Mouse (Mus musculus) gastrocnemius, postnatal 4 days (tissue): ENCODE measurements around the gene Plcd1. TPM values are rescaled to one million over a fixed set of nuclear protein-coding genes. Genes with fewer than 3 reads are reported as not detected.

Experiments used
- DNase-seq, 2 experiments: peaks; one replicate each; pipeline ENCODE4 v3.0.0; 2021 to 2022; ENCODE audit warnings: low spot score in 2 of 2, mixed read lengths in 2 of 2
- microRNA-seq: library from miRNA; unstranded; fragments of <30 nt; microRNA quantifications from one replicate; pipeline ENCODE4 v1.2.0, GENCODE M21; 2021
- total RNA-seq, 2 experiments: library from RNA; stranded (reverse); gene quantifications; 2 replicates each; pipeline ENCODE4 v1.2.3; 2021

Gene Plcd1
- total RNA-seq, 2 experiments from 2014 or later, result 16.5 to 17.2 TPM

- no peak for DNase-seq
These were observed 64.8 kb downstream of the Plcd1 start for GRCm38 (mm10) chr9:119028226-119029195.

- DNase-seq, result no peak
These were observed 66.0 kb downstream of the Plcd1 start for GRCm38 (mm10) chr9:119027337-119027736.

- no peak for DNase-seq
These were observed 67.4 kb downstream of the Plcd1 start for GRCm38 (mm10) chr9:119025832-119026331.

GRCm38 (mm10) chr9:119025263-119025662 is 68.0 kb downstream of the Plcd1 start:
- no peak for DNase-seq

- no peak for DNase-seq
These were observed 71.6 kb downstream of the Plcd1 start for GRCm38 (mm10) chr9:119021731-119022130.

Small RNAs within 50 kb of the gene (microRNA-seq; reads per million reads assigned to microRNA genes)
- 5.5 reads per million, percentile 19 among the genes with 10 or more reads in this experiment for gene Mir26a-1

Other genes starting within 250 kb of the Plcd1 start
- 10 to 100 TPM; 21.0 TPM for gene Ctdspl, start 167.0 kb downstream of the Plcd1 start, total RNA-seq
- gene Vill, start 40.7 kb downstream of the Plcd1 start, total RNA-seq, result 1 to 10 TPM in 1 of 2 experiments, under 1 TPM in 1; 0.86 to 1.7 TPM
- gene Dlec1, start 9.0 kb upstream of the Plcd1 start, total RNA-seq, result under 1 TPM; 0.12 to 0.13 TPM
- 1 to 10 TPM; 1.6 to 4.6 TPM for gene Acaa1b, start 63.6 kb upstream of the Plcd1 start, total RNA-seq
- gene Gm47289, start 65.7 kb upstream of the Plcd1 start, total RNA-seq, result not detected
- gene Slc22a13, start 115.6 kb upstream of the Plcd1 start, total RNA-seq, result not detected
- 10 to 100 TPM; 36.0 to 39.1 TPM for gene Oxsr1, start 228.9 kb upstream of the Plcd1 start, total RNA-seq
- 10 to 100 TPM; 52.9 to 58.1 TPM for gene Acaa1a, start 246.2 kb upstream of the Plcd1 start, total RNA-seq
- gene Myd88, start 247.9 kb upstream of the Plcd1 start, total RNA-seq, result 10 to 100 TPM; 13.1 to 14.4 TPM